Mouse (Mus musculus): Measurements from ENCODE around the gene Rdx. TPM values are rescaled to one million over a fixed set of nuclear protein-coding genes. Genes with fewer than 3 reads are reported as not detected.

The Rdx gene
- 159 and 160 TPM in 2 replicates for polyA plus RNA-seq (2016; fragmentation: Nextera tagmentation; extraction: Ambion mirVana)

- Histone ChIP-seq H3K36me3 (no peaks in the 10 kb centered on the region), H3K9me3 (replicated peaks) (no peaks in the 10 kb centered on the region), H3K27me3 (ENCODE audit: low read depth, poor library complexity, severe bottlenecking) (no peaks in the 10 kb centered on the region), H3K4me3 (peak within 1 kb of the TSS; percentile 97), H3K4me1 (peaks cover 35% of the 10 kb centered on the region), H3K27ac (replicated peaks) (peak within 1 kb of the TSS; percentile 100)
- DNase-seq (ENCODE audit: low spot score) = peak; percentile 38
- 3% methylated on average over 17 of the region's 17 CpGs for WGBS
Observed at GRCm38 (mm10) chr9:52047129-52047820, at the start of gene Rdx. Rdx (plus strand) TSS chr9:52047173.

GRCm38 (mm10) chr9:52003501-52003900 lies 43.5 kb upstream of the Rdx start:
- 87% methylated on average over 4 of the region's 4 CpGs for WGBS
- no peaks in the 10 kb centered on the region for H3K36me3 ChIP-seq
- no peak for DNase-seq (ENCODE audit: low spot score)

GRCm38 (mm10) chr9:52007341-52007740 lies 39.6 kb upstream of the Rdx start:
- no peak for DNase-seq (ENCODE audit: low spot score)
- WGBS = 60% methylated on average over 2 of the region's 2 CpGs
- no peak overlapping the region for H3K27ac ChIP-seq (replicated peaks)
- H3K27me3 ChIP-seq (ENCODE audit: low read depth, poor library complexity, severe bottlenecking) = no peaks in the 10 kb centered on the region
- no peaks in the 10 kb centered on the region for H3K9me3 ChIP-seq (replicated peaks)
- H3K4me1 ChIP-seq = 0 out of 2 replicates have a peak, but pooled peaks cover 4% of the 10 kb centered on the region
- H3K4me3 ChIP-seq = no peak overlapping the region
- no peaks in the 10 kb centered on the region for H3K36me3 ChIP-seq

More at GRCm38 (mm10) chr9:52003501-52003900, 43.5 kb upstream of the Rdx start:
- Histone ChIP-seq H3K27ac (replicated peaks) (no peak overlapping the region), H3K27me3 (ENCODE audit: low read depth, poor library complexity, severe bottlenecking) (no peaks in the 10 kb centered on the region), H3K4me1 (0 out of 2 replicates have a peak, but pooled peaks cover 4% of the 10 kb centered on the region), H3K4me3 (no peak overlapping the region), H3K9me3 (replicated peaks) (peaks cover 3% of the 10 kb centered on the region; the same call in 1 of the 2 replicates)

- Histone ChIP-seq H3K4me3 (no peak overlapping the region), H3K36me3 (no peaks in the 10 kb centered on the region), H3K9me3 (replicated peaks) (no peaks in the 10 kb centered on the region), H3K27me3 (ENCODE audit: low read depth, poor library complexity, severe bottlenecking) (no peaks in the 10 kb centered on the region), H3K27ac (replicated peaks) (no peak overlapping the region), H3K4me1 (0 out of 2 replicates have a peak, but pooled peaks cover 4% of the 10 kb centered on the region)
- WGBS = 79% methylated on average over 1 of the region's 1 CpGs
- DNase-seq (ENCODE audit: low spot score) = no peak
Observed at GRCm38 (mm10) chr9:52008511-52008910, 38.5 kb upstream of the Rdx start.

- no peak overlapping the region for H3K27ac ChIP-seq (replicated peaks)
- H3K4me3 ChIP-seq = no peak overlapping the region
- WGBS = 92% methylated on average over 1 of the region's 1 CpGs
- H3K9me3 ChIP-seq (replicated peaks) = no peaks in the 10 kb centered on the region
- no peak for DNase-seq (ENCODE audit: low spot score)
- no peaks in the 10 kb centered on the region for H3K27me3 ChIP-seq (ENCODE audit: low read depth, poor library complexity, severe bottlenecking)
- 0 out of 2 replicates have a peak, but pooled peaks cover 3% of the 10 kb centered on the region for H3K4me1 ChIP-seq
- H3K36me3 ChIP-seq = no peaks in the 10 kb centered on the region
Observed at GRCm38 (mm10) chr9:52012311-52012710, 34.7 kb upstream of the Rdx start.

- Histone ChIP-seq H3K9me3 (replicated peaks) (no peaks in the 10 kb centered on the region), H3K4me1 (no peaks in the 10 kb centered on the region), H3K36me3 (no peaks in the 10 kb centered on the region), H3K27me3 (ENCODE audit: low read depth, poor library complexity, severe bottlenecking) (no peaks in the 10 kb centered on the region), H3K27ac (replicated peaks) (no peak overlapping the region), H3K4me3 (no peak overlapping the region)
- WGBS = 80% methylated on average over 5 of the region's 5 CpGs
- no peak for DNase-seq (ENCODE audit: low spot score)
Observed at GRCm38 (mm10) chr9:52012781-52013436, 34.1 kb upstream of the Rdx start.

- Histone ChIP-seq H3K4me3 (no peak overlapping the region), H3K27me3 (ENCODE audit: low read depth, poor library complexity, severe bottlenecking) (no peaks in the 10 kb centered on the region), H3K27ac (replicated peaks) (no peak overlapping the region), H3K4me1 (no peaks in the 10 kb centered on the region), H3K36me3 (no peaks in the 10 kb centered on the region), H3K9me3 (replicated peaks) (no peaks in the 10 kb centered on the region)
- no peak for DNase-seq (ENCODE audit: low spot score)
- 78% methylated on average over 5 of the region's 5 CpGs for WGBS
Observed at GRCm38 (mm10) chr9:52013900-52014455, 33.0 kb upstream of the Rdx start.

- Histone ChIP-seq H3K4me1 (no peaks in the 10 kb centered on the region), H3K9me3 (replicated peaks) (no peaks in the 10 kb centered on the region), H3K4me3 (no peak overlapping the region), H3K27ac (replicated peaks) (no peak overlapping the region), H3K27me3 (ENCODE audit: low read depth, poor library complexity, severe bottlenecking) (no peaks in the 10 kb centered on the region), H3K36me3 (no peaks in the 10 kb centered on the region)
- no peak for DNase-seq (ENCODE audit: low spot score)
- 78% methylated on average over 3 of the region's 3 CpGs for WGBS
Observed at GRCm38 (mm10) chr9:52017091-52017490, 29.9 kb upstream of the Rdx start.

- Histone ChIP-seq H3K4me1 (no peaks in the 10 kb centered on the region), H3K9me3 (replicated peaks) (no peaks in the 10 kb centered on the region), H3K27me3 (ENCODE audit: low read depth, poor library complexity, severe bottlenecking) (no peaks in the 10 kb centered on the region), H3K4me3 (no peak overlapping the region), H3K27ac (replicated peaks) (no peak overlapping the region), H3K36me3 (no peaks in the 10 kb centered on the region)
- DNase-seq (ENCODE audit: low spot score) = no peak
- WGBS = 87% methylated on average over 2 of the region's 2 CpGs
Observed at GRCm38 (mm10) chr9:52017824-52018223, 29.1 kb upstream of the Rdx start.

- Histone ChIP-seq H3K4me3 (no peak overlapping the region), H3K4me1 (no peaks in the 10 kb centered on the region), H3K27ac (replicated peaks) (no peak overlapping the region), H3K27me3 (ENCODE audit: low read depth, poor library complexity, severe bottlenecking) (no peaks in the 10 kb centered on the region), H3K9me3 (replicated peaks) (no peaks in the 10 kb centered on the region), H3K36me3 (no peaks in the 10 kb centered on the region)
- 86% methylated on average over 1 of the region's 1 CpGs for WGBS
- no peak for DNase-seq (ENCODE audit: low spot score)
Observed at GRCm38 (mm10) chr9:52018505-52018904, 28.5 kb upstream of the Rdx start.

GRCm38 (mm10) chr9:52027257-52028020 lies 19.5 kb upstream of the Rdx start:
- Histone ChIP-seq H3K4me3 (no peak overlapping the region), H3K9me3 (replicated peaks) (no peaks in the 10 kb centered on the region), H3K27me3 (ENCODE audit: low read depth, poor library complexity, severe bottlenecking) (peaks cover 12% of the 10 kb centered on the region), H3K27ac (replicated peaks) (peak overlapping the region; percentile 39; the same call in 1 of the 2 replicates), H3K36me3 (no peaks in the 10 kb centered on the region), H3K4me1 (peaks cover 40% of the 10 kb centered on the region)
- DNase-seq (ENCODE audit: low spot score) = peak; percentile 23
- 26% methylated on average over 5 of the region's 5 CpGs for WGBS

Data from midbrain, embryonic 10.5 days (tissue).